Mouse (Mus musculus) kidney, embryonic 15.5 days (tissue): ENCODE data around the gene Nanos2. TPM values are rescaled to one million over a fixed set of nuclear protein-coding genes. Genes with fewer than 3 reads are reported as not detected.

ENCODE experiments used
- ATAC-seq: fragments of 200-750 bp; cut with Nextera tagmentation; replicated peaks from 2 replicates; pipeline ENCODE4 v1.8.0; 2017; ENCODE audit warnings: moderate TSS enrichment; ENCODE audit not compliant: low FRiP score
- H3K27ac ChIP-seq: fragments of 300-500 bp; sonication (generic); 2 replicates; pipeline ENCODE4 v1.5.1; 2015; ENCODE audit warnings: mild to moderate bottlenecking, inconsistent platforms
- H3K27me3 ChIP-seq: fragments of 300-500 bp; sonication (generic); 2 replicates; pipeline ENCODE4 v1.6.1; 2015; ENCODE audit warnings: inconsistent platforms
- H3K36me3 ChIP-seq: fragments of 300-500 bp; sonication (generic); 2 replicates; pipeline ENCODE4 v1.6.1; 2015; ENCODE audit warnings: inconsistent platforms
- H3K4me1 ChIP-seq: fragments of 300-500 bp; sonication (generic); 2 replicates; pipeline ENCODE4 v1.6.1; 2015; ENCODE audit warnings: inconsistent platforms
- H3K4me2 ChIP-seq: fragments of 300-500 bp; sonication (generic); 2 replicates; pipeline ENCODE4 v1.6.1; 2015; ENCODE audit warnings: moderate library complexity, mild to moderate bottlenecking, inconsistent platforms
- H3K4me3 ChIP-seq: fragments of 300-500 bp; sonication (generic); replicated peaks from 2 replicates; pipeline ENCODE4 v1.5.1; 2015; ENCODE audit warnings: mild to moderate bottlenecking, inconsistent platforms
- H3K9ac ChIP-seq: fragments of 300-500 bp; sonication (generic); 2 replicates; pipeline ENCODE4 v1.6.1; 2015; ENCODE audit warnings: mild to moderate bottlenecking, inconsistent platforms
- H3K9me3 ChIP-seq: fragments of 300-500 bp; sonication (generic); replicated peaks from 2 replicates; pipeline ENCODE4 v1.6.1; 2016; ENCODE audit warnings: inconsistent platforms
- WGBS: fragments of 180-500 bp; shearing (Covaris S2); methylation state at CpG from one replicate; pipeline ENCODE4 v1.1.7; 2015; ENCODE audit warnings: mixed read lengths; 5-methylcytosine and 5-hydroxymethylcytosine counted together
- polyA plus RNA-seq: library from polyadenylated mRNA; unstranded; fragments of >200 nt; fragmentation: Nextera tagmentation; extraction: Ambion mirVana; gene quantifications from 2 replicates; pipeline ENCODE4 v1.2.1, GENCODE M21; 2015

Gene Nanos2
- polyA plus RNA-seq, 1 experiment from 2014 or later: not detected

DNA sequence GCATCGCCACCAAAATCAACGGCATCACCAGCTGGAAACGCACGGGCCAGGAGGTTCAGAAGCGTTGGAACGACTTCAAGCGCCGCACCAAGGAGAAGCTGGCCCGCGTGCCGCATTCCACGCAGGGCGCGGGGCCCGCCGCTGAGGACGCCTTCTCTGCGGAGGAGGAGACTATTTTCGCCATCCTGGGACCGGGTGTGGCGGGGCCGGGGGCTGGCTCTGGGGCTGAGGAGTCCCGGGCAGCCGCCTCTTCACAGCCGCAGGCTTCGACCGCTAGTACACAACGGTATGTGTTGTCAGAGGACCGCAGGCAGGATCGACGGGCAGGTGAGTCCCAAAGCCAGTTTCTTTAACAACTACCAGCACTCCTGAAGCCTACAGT is 5.1 kb downstream of the Nanos2 start:
- Histone ChIP-seq H3K27me3 (peaks cover 27% of the 10 kb centered on the region), H3K4me2 (peak overlapping the region; percentile 92), H3K9ac (peak overlapping the region; percentile 59), H3K36me3 (peaks cover 24% of the 10 kb centered on the region), H3K4me1 (peaks cover 36% of the 10 kb centered on the region), H3K4me3 (peak overlapping the region; percentile 55), H3K27ac (no peak overlapping the region), H3K9me3 (no peaks in the 10 kb centered on the region)
- WGBS: 3% methylated on average over 31 of the region's 31 CpGs
- no peak for ATAC-seq

DNA sequence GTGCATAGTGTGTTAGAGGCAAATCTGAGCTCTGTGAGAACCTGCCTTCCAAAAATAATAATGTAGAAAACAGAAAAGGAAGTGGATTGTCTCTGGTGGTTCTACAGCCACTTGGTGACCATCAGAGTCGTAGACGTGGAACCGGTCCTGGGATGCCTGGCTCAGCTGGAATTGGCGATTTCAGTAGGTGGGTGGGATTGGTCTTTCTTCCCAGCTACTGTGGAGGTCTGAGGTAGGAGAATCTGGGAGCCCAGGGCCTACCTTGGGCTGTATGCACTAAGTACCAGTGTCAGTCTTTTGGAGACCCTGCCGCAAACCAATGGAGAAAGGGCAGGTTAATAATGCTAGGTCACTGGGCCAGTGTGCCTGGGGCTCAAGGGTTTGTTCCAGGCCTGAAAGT is 5.8 kb downstream of the Nanos2 start:
- H3K36me3 ChIP-seq: peaks cover 31% of the 10 kb centered on the region
- no peak overlapping the region for H3K9ac ChIP-seq
- no peak for ATAC-seq
- no peak overlapping the region for H3K27ac ChIP-seq
- no peaks in the 10 kb centered on the region for H3K9me3 ChIP-seq
- WGBS: 91% methylated on average over 5 of the region's 5 CpGs
- H3K27me3 ChIP-seq: peaks cover 27% of the 10 kb centered on the region
- H3K4me1 ChIP-seq: peaks cover 36% of the 10 kb centered on the region
- H3K4me3 ChIP-seq: peak overlapping the region; percentile 55; the same call in 1 of the 2 replicates
- H3K4me2 ChIP-seq: peak overlapping the region; percentile 92

DNA sequence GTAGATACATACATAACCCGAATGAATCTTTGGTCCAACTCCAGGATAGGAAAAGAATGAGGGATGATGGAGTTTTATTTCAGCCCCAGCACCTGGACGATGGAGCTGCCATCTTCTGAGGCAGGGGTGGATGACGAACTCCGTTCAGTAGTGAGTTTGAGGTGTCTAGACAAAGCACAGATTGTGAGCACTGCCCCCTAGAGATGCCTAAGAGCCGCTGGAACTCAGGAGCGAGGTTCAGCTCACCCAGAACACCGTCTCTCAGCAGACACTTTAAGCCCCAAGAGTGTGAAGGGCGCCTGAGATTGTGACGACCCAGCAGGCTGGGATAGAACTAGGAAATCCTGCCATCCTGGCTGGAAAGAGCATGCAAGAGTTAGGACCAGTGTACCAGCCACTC is 11.6 kb downstream of the Nanos2 start:
- ATAC-seq: no peak
- no peaks in the 10 kb centered on the region for H3K27me3 ChIP-seq
- H3K36me3 ChIP-seq: peaks cover 26% of the 10 kb centered on the region
- H3K27ac ChIP-seq: no peak overlapping the region
- H3K4me3 ChIP-seq: no peak overlapping the region
- peaks cover 40% of the 10 kb centered on the region for H3K4me1 ChIP-seq
- no peak overlapping the region for H3K4me2 ChIP-seq
- no peak overlapping the region for H3K9ac ChIP-seq
- no peaks in the 10 kb centered on the region for H3K9me3 ChIP-seq
- WGBS: 46% methylated on average over 9 of the region's 9 CpGs

DNA sequence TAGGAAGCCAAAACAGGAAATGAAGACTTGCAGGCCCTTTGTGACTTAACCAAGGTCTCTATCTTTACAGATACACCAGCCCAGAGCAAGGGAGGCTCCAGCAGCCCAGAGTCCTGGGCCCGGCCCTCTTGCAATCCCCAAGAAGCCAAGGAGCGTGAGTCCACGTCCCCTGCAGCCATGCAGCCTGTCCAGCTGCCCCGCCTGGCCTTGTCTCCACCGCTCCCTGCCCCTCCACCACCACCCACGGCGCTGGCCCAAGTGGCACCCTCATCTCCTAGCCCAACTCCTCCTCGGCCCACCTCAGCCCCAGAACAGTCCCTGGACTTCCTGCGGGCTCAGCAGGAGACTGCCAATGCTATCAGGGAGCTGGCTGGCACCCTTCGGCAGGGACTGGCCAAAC is 13.2 kb downstream of the Nanos2 start:
- Histone ChIP-seq H3K36me3 (peaks cover 27% of the 10 kb centered on the region), H3K27ac (peak overlapping the region; percentile 74), H3K27me3 (no peaks in the 10 kb centered on the region), H3K4me1 (peaks cover 45% of the 10 kb centered on the region), H3K9me3 (no peaks in the 10 kb centered on the region), H3K4me2 (peak overlapping the region; percentile 64), H3K4me3 (peak overlapping the region; percentile 43), H3K9ac (peak overlapping the region; percentile 42)
- WGBS: 52% methylated on average over 10 of the region's 10 CpGs
- no peak for ATAC-seq

DNA sequence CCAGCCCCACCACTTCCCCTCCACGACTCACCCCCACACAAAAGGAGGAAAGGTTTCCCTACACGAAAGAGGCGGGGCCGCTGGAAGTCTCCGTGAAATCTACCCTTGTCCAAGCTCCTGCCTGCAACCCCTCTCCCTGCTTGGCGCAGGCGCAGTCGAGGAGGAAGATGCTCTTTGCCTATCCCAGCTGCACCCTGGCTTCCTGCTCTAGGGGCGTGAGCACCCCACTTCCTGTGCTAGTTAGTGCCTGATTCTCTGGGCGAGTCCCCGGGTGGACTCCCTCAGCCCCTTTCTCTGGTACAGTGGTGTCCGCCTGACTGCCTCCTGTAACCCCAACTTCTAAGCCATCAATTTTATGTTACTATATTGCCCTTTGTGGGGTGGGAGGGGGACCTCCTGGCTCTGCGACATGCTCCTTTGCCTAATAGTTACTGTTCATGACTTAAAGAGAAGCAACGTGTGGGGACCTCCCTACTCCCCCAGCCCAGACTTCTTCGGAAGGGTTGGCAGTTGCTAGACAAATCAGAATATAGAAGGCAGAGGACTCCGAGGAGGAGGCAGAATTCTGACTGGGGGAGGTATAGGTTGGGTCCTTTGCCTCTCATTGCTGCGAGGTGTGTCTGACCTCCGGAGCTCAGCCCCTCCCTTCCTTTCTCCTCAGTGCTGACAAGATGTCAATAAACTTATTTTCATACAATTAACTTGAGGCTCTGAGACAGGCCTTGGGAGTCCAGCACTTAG is 14.0 kb downstream of the Nanos2 start:
- Histone ChIP-seq H3K27ac (peak overlapping the region; percentile 74), H3K4me1 (peaks cover 53% of the 10 kb centered on the region), H3K9me3 (no peaks in the 10 kb centered on the region), H3K27me3 (no peaks in the 10 kb centered on the region), H3K4me2 (peak overlapping the region; percentile 64), H3K9ac (peak overlapping the region; percentile 42), H3K4me3 (peak overlapping the region; percentile 43), H3K36me3 (peaks cover 27% of the 10 kb centered on the region)
- 0 out of 2 replicates have a peak, but pooled peaks have one; percentile 10 for ATAC-seq
- 26% methylated on average over 17 of the region's 18 CpGs for WGBS

DNA sequence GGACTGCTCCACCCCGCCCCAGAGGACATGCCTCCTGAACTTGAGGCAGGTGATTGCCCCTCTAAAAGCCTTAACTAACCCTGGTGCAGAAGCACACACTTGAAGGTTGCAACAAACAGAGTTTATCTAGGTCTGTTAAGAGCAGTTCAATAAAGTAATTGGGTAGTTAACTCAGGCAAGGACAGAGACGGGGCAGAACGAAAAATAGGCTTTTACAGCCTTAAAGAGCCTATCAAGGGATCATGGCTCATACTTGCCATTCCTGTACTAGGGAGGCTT is 14.5 kb downstream of the Nanos2 start:
- peak overlapping the region; percentile 64 for H3K4me2 ChIP-seq
- ATAC-seq: no peak
- H3K4me1 ChIP-seq: peaks cover 58% of the 10 kb centered on the region
- H3K4me3 ChIP-seq: no peak overlapping the region
- H3K27ac ChIP-seq: peak overlapping the region; percentile 74
- H3K9ac ChIP-seq: peak overlapping the region; percentile 42; the same call in 1 of the 2 replicates
- peaks cover 25% of the 10 kb centered on the region for H3K36me3 ChIP-seq
- H3K9me3 ChIP-seq: no peaks in the 10 kb centered on the region
- no peaks in the 10 kb centered on the region for H3K27me3 ChIP-seq
- WGBS: 45% methylated on average over 3 of the region's 3 CpGs

DNA sequence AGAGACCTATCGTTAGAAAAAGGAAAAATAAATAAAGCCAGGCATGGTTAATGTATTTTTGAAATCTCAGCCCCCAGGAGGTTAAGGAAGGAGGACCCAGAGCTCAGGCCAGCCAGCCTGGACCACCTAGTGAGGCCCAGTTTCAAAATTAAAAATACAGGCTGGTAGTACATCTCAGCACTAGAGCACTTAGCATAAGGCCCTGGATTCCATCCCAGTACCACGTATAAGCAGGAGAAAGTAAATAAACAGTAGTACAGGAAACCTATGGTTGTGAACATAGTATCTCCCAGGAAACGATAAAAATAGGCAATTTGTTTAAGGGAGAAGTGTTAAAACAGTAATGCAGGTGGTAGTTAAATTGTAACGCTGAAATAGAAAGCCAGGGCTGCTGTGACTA is 14.9 kb downstream of the Nanos2 start:
- H3K4me1 ChIP-seq: peaks cover 62% of the 10 kb centered on the region
- no peaks in the 10 kb centered on the region for H3K9me3 ChIP-seq
- WGBS: 25% methylated on average over 4 of the region's 4 CpGs
- H3K4me3 ChIP-seq: peak overlapping the region; percentile 38
- H3K27me3 ChIP-seq: no peaks in the 10 kb centered on the region
- peak overlapping the region; percentile 74 for H3K27ac ChIP-seq
- no peak for ATAC-seq
- peaks cover 28% of the 10 kb centered on the region for H3K36me3 ChIP-seq
- peak overlapping the region; percentile 64 for H3K4me2 ChIP-seq
- H3K9ac ChIP-seq: peak overlapping the region; percentile 48; the same call in 1 of the 2 replicates

DNA sequence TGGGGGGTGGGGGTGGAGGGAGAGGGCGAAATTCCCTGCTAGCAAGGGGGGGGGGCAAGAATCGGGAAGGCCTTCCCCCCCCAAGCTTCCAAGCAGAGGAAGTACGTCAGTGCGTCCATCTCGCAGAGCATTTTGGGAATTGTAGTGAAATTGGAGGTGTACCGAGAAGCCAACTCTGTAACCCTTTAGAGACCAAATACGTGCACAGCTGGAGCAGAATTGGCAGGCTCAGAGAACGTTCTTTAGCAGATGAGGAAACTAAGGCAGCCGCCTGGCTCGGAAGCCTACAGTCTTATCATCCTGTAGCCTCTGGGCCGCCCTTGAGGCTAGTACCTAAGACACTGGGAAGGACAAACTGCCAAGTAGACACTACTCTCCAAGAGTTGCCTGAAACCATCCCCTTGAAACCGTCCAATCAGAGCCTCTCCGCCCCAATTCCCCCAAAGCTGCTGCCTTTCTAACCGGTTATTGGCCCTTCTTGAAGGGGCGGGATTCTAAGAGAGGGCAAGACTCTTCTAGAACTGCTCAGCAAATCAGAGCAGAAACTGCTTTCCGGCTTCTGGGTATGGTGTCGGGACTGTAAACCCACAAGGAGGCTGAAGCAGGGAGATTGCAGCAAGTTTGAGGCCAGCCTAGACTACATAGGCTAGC is 15.8 kb downstream of the Nanos2 start:
- H3K9ac ChIP-seq: peak overlapping the region; percentile 48
- ATAC-seq: peak; percentile 37
- WGBS: 2% methylated on average over 17 of the region's 17 CpGs
- no peaks in the 10 kb centered on the region for H3K27me3 ChIP-seq
- H3K4me3 ChIP-seq: peak overlapping the region; percentile 38
- H3K4me1 ChIP-seq: peaks cover 70% of the 10 kb centered on the region
- H3K9me3 ChIP-seq: no peaks in the 10 kb centered on the region
- peak overlapping the region; percentile 84 for H3K27ac ChIP-seq
- peaks cover 26% of the 10 kb centered on the region for H3K36me3 ChIP-seq
- peak overlapping the region; percentile 64 for H3K4me2 ChIP-seq

DNA sequence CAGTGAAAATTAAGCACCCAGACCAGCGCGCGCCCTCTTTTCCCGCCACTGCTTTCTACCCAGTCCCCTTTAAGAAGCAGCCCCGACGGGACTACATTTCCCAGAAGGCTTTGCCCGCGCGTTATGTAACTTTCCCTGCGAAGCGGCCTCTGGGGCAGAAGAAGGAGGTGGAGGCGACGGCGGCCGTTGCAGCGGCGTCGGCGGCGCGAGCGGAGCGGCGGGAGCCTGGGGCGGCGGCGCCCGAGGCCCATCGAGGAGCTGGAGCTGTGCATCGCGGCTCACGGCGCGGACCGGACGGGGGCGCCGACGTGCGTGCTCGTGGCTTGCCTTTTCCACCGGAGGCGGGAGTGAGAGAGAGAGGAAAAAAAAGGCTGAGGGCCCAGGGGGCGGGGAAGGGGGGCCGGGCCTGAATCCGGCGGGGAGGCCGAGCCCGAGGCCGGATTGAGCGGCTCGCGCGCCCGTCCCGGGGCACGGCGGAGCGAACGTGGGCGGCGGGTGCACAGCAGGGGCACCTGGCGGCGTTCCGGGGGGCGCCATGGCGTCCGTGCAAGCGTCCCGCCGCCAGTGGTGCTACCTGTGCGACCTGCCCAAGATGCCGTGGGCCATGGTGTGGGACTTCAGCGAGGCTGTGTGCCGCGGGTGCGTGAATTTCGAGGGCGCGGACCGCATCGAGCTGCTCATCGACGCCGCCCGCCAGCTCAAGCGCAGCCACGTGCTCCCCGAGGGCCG is 16.9 kb downstream of the Nanos2 start, which contains the start of gene Irf2bp1:
TSS of gene Irf2bp1 (plus strand) at position 143 of the 729 bp plus-strand sequence.
- no peaks in the 10 kb centered on the region for H3K9me3 ChIP-seq
- H3K9ac ChIP-seq: peak within 1 kb of the TSS; percentile 94
- WGBS: under 1% methylated on average over 78 of the region's 90 CpGs
- H3K4me2 ChIP-seq: peak within 1 kb of the TSS; percentile 90
- peak within 1 kb of the TSS; percentile 98 for H3K27ac ChIP-seq
- peak within 1 kb of the TSS; percentile 88 for H3K4me3 ChIP-seq
- peaks cover 75% of the 10 kb centered on the region for H3K4me1 ChIP-seq
- no peaks in the 10 kb centered on the region for H3K27me3 ChIP-seq
- ATAC-seq: peak; percentile 53
- peaks cover 26% of the 10 kb centered on the region for H3K36me3 ChIP-seq

DNA sequence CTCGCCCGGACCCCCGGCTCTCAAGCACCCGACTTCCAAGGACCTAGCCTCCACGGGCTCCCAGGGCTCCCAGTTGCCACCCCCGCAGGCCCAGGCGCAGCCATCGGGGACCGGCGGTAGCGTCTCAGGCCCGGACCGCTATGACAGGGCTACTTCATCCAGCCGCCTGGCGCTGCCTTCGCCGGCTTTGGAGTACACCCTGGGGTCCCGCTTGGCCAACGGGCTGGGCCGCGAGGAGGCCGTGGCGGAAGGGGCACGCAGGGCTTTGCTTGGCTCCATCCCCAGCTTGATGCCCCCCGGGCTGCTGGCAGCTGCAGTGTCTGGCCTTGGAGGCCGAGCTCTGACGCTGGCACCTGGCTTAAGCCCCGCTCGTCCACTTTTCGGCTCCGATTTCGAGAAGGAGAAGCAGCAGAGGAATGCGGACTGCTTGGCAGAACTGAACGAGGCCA is 17.5 kb downstream of the Nanos2 start:
- Histone ChIP-seq H3K27ac (peak overlapping the region; percentile 98), H3K4me1 (peaks cover 73% of the 10 kb centered on the region), H3K4me2 (peak overlapping the region; percentile 90), H3K27me3 (no peaks in the 10 kb centered on the region), H3K9me3 (no peaks in the 10 kb centered on the region), H3K36me3 (peaks cover 26% of the 10 kb centered on the region), H3K4me3 (peak overlapping the region; percentile 88), H3K9ac (peak overlapping the region; percentile 94)
- 6% methylated on average over 34 of the region's 34 CpGs for WGBS
- ATAC-seq: no peak

DNA sequence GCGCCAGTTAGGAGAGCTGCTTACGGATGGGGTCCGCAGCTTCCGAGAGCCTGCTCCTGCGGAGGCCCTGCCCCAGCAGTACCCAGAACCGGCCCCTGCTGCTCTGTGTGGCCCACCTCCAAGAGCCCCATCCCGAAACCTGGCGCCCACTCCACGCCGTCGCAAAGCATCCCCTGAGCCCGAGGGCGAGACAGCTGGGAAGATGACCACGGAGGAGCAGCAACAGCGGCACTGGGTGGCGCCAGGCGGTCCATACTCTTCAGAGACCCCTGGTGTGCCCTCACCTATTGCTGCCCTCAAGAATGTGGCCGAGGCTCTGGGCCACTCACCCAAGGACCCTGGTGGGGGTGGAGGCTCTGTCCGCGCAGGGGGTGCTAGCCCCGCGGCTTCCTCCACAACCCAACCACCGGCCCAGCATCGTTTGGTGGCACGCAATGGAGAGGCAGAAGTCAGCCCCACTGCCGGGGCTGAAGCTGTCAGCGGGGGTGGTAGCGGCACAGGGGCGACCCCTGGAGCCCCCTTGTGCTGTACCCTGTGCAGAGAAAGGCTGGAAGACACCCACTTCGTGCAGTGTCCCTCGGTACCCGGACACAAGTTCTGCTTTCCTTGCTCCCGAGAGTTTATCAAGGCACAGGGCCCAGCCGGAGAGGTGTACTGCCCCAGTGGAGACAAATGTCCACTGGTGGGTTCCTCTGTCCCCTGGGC is 18.4 kb downstream of the Nanos2 start:
- 77% methylated on average over 34 of the region's 34 CpGs for WGBS
- Histone ChIP-seq H3K9me3 (no peaks in the 10 kb centered on the region), H3K27ac (no peak overlapping the region), H3K4me1 (peaks cover 67% of the 10 kb centered on the region), H3K9ac (peak overlapping the region; percentile 94; the same call in 1 of the 2 replicates), H3K27me3 (no peaks in the 10 kb centered on the region), H3K4me3 (peak overlapping the region; percentile 88), H3K4me2 (peak overlapping the region; percentile 90), H3K36me3 (peaks cover 26% of the 10 kb centered on the region)
- no peak for ATAC-seq
